Mouse (Mus musculus): ENCODE measurements around the gene Gpc2. TPM values are rescaled to one million over a fixed set of nuclear protein-coding genes. Genes with fewer than 3 reads are reported as not detected.

Gene Gpc2
- 0.10 and 0.13 TPM in 2 replicates for polyA plus RNA-seq (2021; fragmentation: Nextera tagmentation)
- long read RNA-seq, experiment 1: 0 reads
- long read RNA-seq, experiment 2: 0 reads

DNA sequence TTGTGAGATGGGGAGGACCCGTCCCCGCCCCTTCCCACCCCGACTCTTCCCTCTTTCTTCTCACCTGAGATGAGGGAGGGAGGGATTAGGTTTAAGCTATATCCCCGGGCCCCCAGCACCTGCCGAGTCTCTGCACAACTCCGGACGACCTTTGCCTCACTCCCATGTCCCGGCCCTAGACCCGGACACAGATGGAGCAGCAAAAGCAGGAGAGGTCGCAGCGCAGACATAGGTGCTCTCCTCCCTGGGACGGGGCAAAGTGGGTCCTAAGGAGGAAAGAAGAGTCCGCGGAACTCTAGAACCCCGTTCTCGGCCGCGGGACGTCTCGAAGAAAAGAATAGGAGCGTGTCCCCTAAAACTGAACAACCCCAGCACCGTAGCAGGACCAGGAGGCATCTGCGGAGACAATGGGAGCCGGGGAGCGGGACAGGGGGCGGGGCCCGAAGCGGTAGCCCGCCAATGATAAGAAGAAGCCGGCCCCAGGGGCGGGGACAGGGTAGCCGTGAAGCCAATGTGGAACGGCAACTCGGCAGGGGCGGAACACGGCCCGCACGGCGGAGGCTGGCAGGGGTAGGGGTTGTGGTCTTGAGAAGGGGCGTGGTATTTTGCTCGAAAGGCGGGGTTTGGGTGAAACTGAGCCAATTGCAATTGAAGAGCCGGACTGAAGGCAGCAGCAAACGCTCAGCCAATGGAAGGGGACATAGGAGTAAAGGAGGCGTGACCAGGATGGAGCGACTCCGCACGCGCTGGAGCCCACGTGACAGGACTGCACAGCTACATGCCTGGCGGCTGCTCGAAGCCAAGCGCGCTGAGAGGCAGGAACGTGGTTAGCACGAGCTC lies at the start of gene Gpc2, which contains the start of the genes Gm43720 and Stag3:
Gpc2 (minus strand) TSS at position 421 of the 840 bp plus-strand sequence.
Gm43720 (minus strand) TSS at position 374 of the 840 bp plus-strand sequence.
Stag3 (plus strand) TSS at position 656 of the 840 bp plus-strand sequence.

DNA sequence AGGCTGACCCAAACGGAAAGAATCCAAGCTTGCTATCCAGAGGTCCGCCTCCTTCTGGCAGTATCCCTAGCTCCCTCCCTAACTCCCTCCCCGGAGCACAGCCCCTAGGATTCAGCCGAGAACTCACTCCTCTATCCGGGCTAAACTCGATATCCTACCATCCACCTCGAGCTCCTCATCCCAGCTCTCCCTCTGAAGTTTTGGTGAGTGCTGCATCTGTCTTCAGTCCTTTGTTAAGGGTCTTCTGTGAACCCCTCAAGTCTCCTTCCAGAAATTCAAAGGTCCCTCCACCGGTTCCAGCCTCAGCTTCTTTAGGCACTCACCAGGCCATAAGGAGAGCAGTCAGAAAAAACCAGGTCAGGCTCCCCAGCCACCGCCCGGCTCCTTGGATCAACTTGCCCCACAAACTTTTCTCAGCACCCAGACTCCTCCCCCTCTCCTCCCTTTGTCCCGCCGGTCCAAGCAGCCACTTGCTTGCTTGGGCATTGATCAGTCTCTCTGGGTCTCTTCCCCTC lies 7.3 kb downstream of the Gpc2 start, which contains the start of gene Gal3st4:
Gal3st4 (minus strand) TSS at position 432 of the 515 bp plus-strand sequence.

DNA sequence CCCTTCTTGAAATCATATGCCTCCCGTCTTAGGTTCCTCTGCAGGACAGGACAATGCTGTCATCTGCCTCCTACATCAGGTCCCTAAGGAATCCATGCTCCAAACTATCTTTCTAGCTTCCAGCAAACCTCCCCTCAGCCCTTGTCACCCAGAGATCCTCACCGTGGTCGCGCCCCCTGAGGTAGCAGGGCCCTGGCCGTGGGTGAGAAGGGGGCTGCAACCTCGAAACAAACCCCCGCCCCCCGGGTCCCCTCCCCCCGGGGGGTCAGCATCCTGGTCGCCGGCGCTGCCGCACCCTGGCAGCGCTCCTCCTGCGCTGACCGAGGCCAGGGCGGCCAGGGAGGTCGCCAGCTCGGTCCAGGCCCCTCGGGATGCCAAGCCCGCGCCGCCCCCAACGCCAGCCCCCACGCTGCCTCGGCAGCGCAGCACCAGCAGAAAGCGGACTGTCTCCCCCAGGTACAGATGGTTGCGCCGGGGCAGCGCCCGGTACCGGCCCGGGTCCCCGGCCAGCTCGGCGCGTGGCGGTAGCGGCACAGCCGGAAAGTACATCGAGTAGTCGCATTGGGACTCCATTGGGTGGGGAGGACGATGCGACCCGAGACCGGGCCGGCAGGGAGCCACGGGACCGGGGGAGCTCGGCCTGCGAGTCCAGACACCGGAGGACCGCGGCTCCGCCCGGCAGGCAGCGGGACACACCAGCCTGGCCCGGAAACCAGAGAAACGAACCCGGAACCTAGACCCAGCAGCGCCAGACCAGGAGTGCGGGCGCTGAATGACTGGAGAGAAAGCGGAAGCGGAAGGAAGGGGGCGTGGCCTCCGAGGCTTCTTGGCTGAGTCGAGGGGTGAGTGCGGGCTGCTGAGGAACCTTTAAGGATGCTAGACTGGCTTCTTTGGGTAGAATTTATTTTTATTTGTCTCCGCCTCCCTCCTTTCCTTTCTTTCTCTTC lies 16.3 kb downstream of the Gpc2 start, which contains the start of gene BC037034:
BC037034 (minus strand) TSS at position 774 of the 947 bp plus-strand sequence.

DNA sequence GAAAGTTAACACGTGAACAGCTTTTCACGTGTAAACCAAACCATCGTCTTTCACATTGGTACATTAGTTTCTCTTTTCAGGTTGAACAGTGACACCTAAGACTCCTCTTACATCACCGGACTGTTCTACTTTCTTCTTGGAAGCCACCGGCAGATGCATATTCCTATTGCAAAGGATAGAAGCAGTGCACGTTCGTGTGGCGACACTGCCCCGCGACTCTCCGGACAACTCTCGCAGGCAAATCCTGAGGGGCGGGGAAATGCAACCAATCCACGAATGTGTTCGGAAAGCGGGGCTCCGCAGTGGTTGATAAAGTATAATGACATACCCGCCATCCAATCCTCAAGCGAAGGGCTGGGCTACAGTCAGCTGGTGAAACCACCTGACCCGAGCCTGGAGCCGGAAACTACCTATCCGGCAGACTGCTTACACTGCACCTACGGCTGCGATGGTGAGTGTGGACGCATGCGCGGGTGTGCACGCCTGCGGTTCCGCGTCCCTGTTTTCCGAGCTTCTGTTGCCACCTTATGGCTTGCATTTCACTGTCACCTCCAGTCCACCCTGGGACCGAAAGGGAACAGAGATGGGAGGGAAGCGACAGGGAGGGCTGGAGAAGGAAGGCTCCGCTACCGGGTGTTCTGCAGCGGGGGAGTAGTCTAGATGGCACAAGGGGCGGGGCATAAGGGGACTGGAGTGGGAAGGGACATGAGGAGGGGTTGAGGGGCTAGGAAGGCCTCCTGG lies 24.3 kb downstream of the Gpc2 start, which contains the start of gene Lamtor4:
Lamtor4 (plus strand) TSS at position 130 of the 741 bp plus-strand sequence.

DNA sequence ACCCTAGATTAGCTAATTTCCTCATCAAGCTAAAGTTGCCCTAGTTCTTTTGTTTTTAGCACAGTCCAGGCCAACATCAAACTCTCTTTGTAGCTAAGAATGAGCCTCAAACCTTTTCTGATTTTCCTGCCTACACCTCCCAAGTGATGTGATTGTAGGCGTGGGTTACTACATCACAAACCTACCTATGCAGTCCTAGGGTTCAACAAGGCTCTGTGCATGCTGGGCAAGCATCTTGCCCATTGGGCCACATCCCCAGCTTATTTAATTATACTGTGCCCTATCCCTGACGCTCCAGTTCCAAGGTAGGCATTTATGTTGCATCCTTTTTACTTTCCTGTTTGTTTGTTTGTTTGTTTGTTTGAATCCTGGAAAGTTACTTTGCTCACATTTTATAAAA lies 54.1 kb downstream of the Gpc2 start, which contains the start of gene Nxpe5:
Nxpe5 (plus strand) TSS at position 199 of the 400 bp plus-strand sequence.

Other genes starting within 250 kb of the Gpc2 start
- not detected in 2 replicates for gene Smok3c, start 226.8 kb downstream of the Gpc2 start, polyA plus RNA-seq (2021; fragmentation: Nextera tagmentation)
- gene Zkscan1, start 194.9 kb downstream of the Gpc2 start, polyA plus RNA-seq (2021; fragmentation: Nextera tagmentation): 8.0 and 10.7 TPM in 2 replicates
- 14.1 and 14.6 TPM in 2 replicates for gene Zscan21, start 163.1 kb downstream of the Gpc2 start, polyA plus RNA-seq (2021; fragmentation: Nextera tagmentation)
- 4.0 and 6.4 TPM in 2 replicates for gene Zfp113, start 124.3 kb downstream of the Gpc2 start, polyA plus RNA-seq (2021; fragmentation: Nextera tagmentation)
- 330 and 333 TPM in 2 replicates for gene Cops6, start 118.9 kb downstream of the Gpc2 start, polyA plus RNA-seq (2021; fragmentation: Nextera tagmentation)
- 3.9 and 4.3 TPM in 2 replicates for gene Ap4m1, start 108.0 kb downstream of the Gpc2 start, polyA plus RNA-seq (2021; fragmentation: Nextera tagmentation)
- 8.4 and 9.6 TPM in 2 replicates for gene Mcm7, start 107.6 kb downstream of the Gpc2 start, polyA plus RNA-seq (2021; fragmentation: Nextera tagmentation)
- 48.3 and 55.9 TPM in 2 replicates for gene Taf6, start 92.6 kb downstream of the Gpc2 start, polyA plus RNA-seq (2021; fragmentation: Nextera tagmentation)
- gene Cnpy4, start 92.5 kb downstream of the Gpc2 start, polyA plus RNA-seq (2021; fragmentation: Nextera tagmentation): 12.6 and 20.8 TPM in 2 replicates
- gene Mblac1, start 85.7 kb downstream of the Gpc2 start, polyA plus RNA-seq (2021; fragmentation: Nextera tagmentation): 5.3 and 7.4 TPM in 2 replicates
- gene Nxpe5, start 54.1 kb downstream of the Gpc2 start, polyA plus RNA-seq (2021; fragmentation: Nextera tagmentation): not detected in 2 replicates
- gene Lamtor4, start 24.5 kb downstream of the Gpc2 start, polyA plus RNA-seq (2021; fragmentation: Nextera tagmentation): 106 and 108 TPM in 2 replicates
- gene BC037034, start 16.0 kb downstream of the Gpc2 start, polyA plus RNA-seq (2021; fragmentation: Nextera tagmentation): 4.3 and 4.5 TPM in 2 replicates
- gene Gal3st4, start 7.2 kb downstream of the Gpc2 start, polyA plus RNA-seq (2021; fragmentation: Nextera tagmentation): 3.9 and 4.6 TPM in 2 replicates
- 0.03 TPM in 1 of 2 replicates, not detected in the other for gene Gm43720, start within 50 bp of the Gpc2 start, polyA plus RNA-seq (2021; fragmentation: Nextera tagmentation)
- gene Stag3, start 235 bp upstream of the Gpc2 start, polyA plus RNA-seq (2021; fragmentation: Nextera tagmentation): 0.10 TPM in 1 of 2 replicates, not detected in the other
- gene Pvrig, start 62.0 kb upstream of the Gpc2 start, polyA plus RNA-seq (2021; fragmentation: Nextera tagmentation): 0.18 and 0.26 TPM in 2 replicates
- gene Zfp157, start 161.5 kb upstream of the Gpc2 start, polyA plus RNA-seq (2021; fragmentation: Nextera tagmentation): 8.2 and 8.5 TPM in 2 replicates

All from layer of hippocampus, adult 6 months (tissue).